8 mouse cellular contexts compared by ENCODE assay signal in genomic region chr8:88200724-88201495, GRCm38 (mm10). TPM values are rescaled to one million over a fixed set of nuclear protein-coding genes. Genes with fewer than 3 reads are reported as not detected.
DNase-seq lines count a peak whose midpoint lies in the region; ATAC-seq and TF ChIP-seq lines count a peak whose summit lies in the region.

No protein-coding gene starts in this region.

- 11% methylated on average over 10 of the region's 10 CpGs for WGBS in embryonic facial prominence, embryonic 14.5 days
- WGBS in intestine, postnatal 0 days, result 15% methylated on average over 10 of the region's 10 CpGs
- 27% methylated on average over 10 of the region's 10 CpGs for WGBS in neural tube, embryonic 13.5 days

- H3K4me1 ChIP-seq in embryonic facial prominence, embryonic 14.5 days (ENCODE audit: control insufficient read depth, insufficient read depth, low read length), result peaks cover 20% of the 10 kb centered on the region
- 0 out of 2 replicates have a peak, but pooled peaks cover 8% of the 10 kb centered on the region for H3K4me1 ChIP-seq in intestine, postnatal 0 days (replicated peaks; ENCODE audit: control insufficient read depth, insufficient read depth, low read length)
- peaks cover 60% of the 10 kb centered on the region for H3K4me1 ChIP-seq in neural tube, embryonic 13.5 days (replicated peaks)

- H3K27ac ChIP-seq in gastrocnemius, adult 2 months, result peak overlapping the region; percentile 99; the same call in 1 of the 2 replicates
- no peak overlapping the region for H3K27ac ChIP-seq in embryonic facial prominence, embryonic 14.5 days (replicated peaks; ENCODE audit: low read depth, low read length)
- no peak overlapping the region for H3K27ac ChIP-seq in intestine, postnatal 0 days (ENCODE audit: low read depth, low read length)
- no peak overlapping the region for H3K27ac ChIP-seq in neural tube, embryonic 13.5 days (replicated peaks)

- no peaks in the 10 kb centered on the region for H3K27me3 ChIP-seq in C2C12 (ENCODE audit: control insufficient read depth, insufficient read depth, insufficient read length)
- no peaks in the 10 kb centered on the region for H3K27me3 ChIP-seq in embryonic facial prominence, embryonic 14.5 days (replicated peaks; ENCODE audit: control insufficient read depth, insufficient read depth, low read length)
- no peaks in the 10 kb centered on the region for H3K27me3 ChIP-seq in intestine, postnatal 0 days (replicated peaks; ENCODE audit: control insufficient read depth, insufficient read depth, low read length)
- no peaks in the 10 kb centered on the region for H3K27me3 ChIP-seq in neural tube, embryonic 13.5 days

- H3ac ChIP-seq in C2C12 (ENCODE audit: control insufficient read depth, insufficient read length, low read depth), result peak overlapping the region; percentile 20

- H3K9me3 ChIP-seq in embryonic facial prominence, embryonic 14.5 days (ENCODE audit: control insufficient read depth, low read length), result no peaks in the 10 kb centered on the region
- H3K9me3 ChIP-seq in intestine, postnatal 0 days (ENCODE audit: control insufficient read depth), result no peaks in the 10 kb centered on the region
- no peaks in the 10 kb centered on the region for H3K9me3 ChIP-seq in neural tube, embryonic 13.5 days

- peak overlapping the region; percentile 85 for H3K9ac ChIP-seq in embryonic facial prominence, embryonic 14.5 days (ENCODE audit: low read depth, low read length)
- H3K9ac ChIP-seq in intestine, postnatal 0 days (ENCODE audit: low read depth, low read length), result peak overlapping the region; percentile 86; the same call in 1 of the 2 replicates
- peak overlapping the region; percentile 91 for H3K9ac ChIP-seq in neural tube, embryonic 13.5 days

- peak overlapping the region; percentile 91 for H3K4me3 ChIP-seq in gastrocnemius, adult 2 months
- peak overlapping the region; percentile 57 for H3K4me3 ChIP-seq in C2C12 (ENCODE audit: insufficient read depth, poor library complexity, severe bottlenecking)
- H3K4me3 ChIP-seq in embryonic facial prominence, embryonic 14.5 days (ENCODE audit: low read depth, low read length), result peak overlapping the region; percentile 67
- H3K4me3 ChIP-seq in intestine, postnatal 0 days (ENCODE audit: low read depth, low read length), result peak overlapping the region; percentile 86
- peak overlapping the region; percentile 91 for H3K4me3 ChIP-seq in neural tube, embryonic 13.5 days

- H3K4me2 ChIP-seq in embryonic facial prominence, embryonic 14.5 days (ENCODE audit: low read depth, low read length), result peak overlapping the region; percentile 95
- peak overlapping the region; percentile 93 for H3K4me2 ChIP-seq in intestine, postnatal 0 days (replicated peaks; ENCODE audit: low read depth)
- H3K4me2 ChIP-seq in neural tube, embryonic 13.5 days, result peak overlapping the region; percentile 89

- H3K79me3 ChIP-seq in C2C12 (ENCODE audit: low read depth), result peaks cover 42% of the 10 kb centered on the region

- peaks cover 4% of the 10 kb centered on the region for H3K36me3 ChIP-seq in C2C12 (ENCODE audit: control insufficient read depth, insufficient read depth)
- H3K36me3 ChIP-seq in embryonic facial prominence, embryonic 14.5 days (ENCODE audit: control insufficient read depth, insufficient read depth, low read length), result peaks cover 6% of the 10 kb centered on the region; the same call in 1 of the 2 replicates
- 0 out of 2 replicates have a peak, but pooled peaks cover 5% of the 10 kb centered on the region for H3K36me3 ChIP-seq in intestine, postnatal 0 days (ENCODE audit: control insufficient read depth, insufficient read depth)
- no peaks in the 10 kb centered on the region for H3K36me3 ChIP-seq in neural tube, embryonic 13.5 days

- no peak for TF ChIP-seq CTCF in gastrocnemius, adult 2 months (IDR thresholded peaks at IDR 0.05)
- TF ChIP-seq CTCF in C2C12 (IDR thresholded peaks at IDR 0.05; ENCODE audit: control insufficient read depth, insufficient read depth, insufficient read length), result no peak
- TF ChIP-seq CTCF in intestine, postnatal 0 days (IDR thresholded peaks at IDR 0.05; ENCODE audit: low read depth), result no peak

- ATAC-seq in embryonic facial prominence, embryonic 14.5 days (ENCODE audit: low read depth), result no peak
- no peak for ATAC-seq in intestine, postnatal 0 days
- no peak for ATAC-seq in neural tube, embryonic 13.5 days (ENCODE audit: low read depth)

- DNase-seq in gastrocnemius, adult 2 months, result no peak
- no peak for DNase-seq in gastrocnemius, adult 8-10 months (ENCODE audit: low spot score in 2 of 2)
- no peak for DNase-seq in embryonic facial prominence, embryonic 14.5 days (ENCODE audit: low spot score)
- DNase-seq in frontal cortex, postnatal 10 days (ENCODE audit: low spot score in 2 of 2), result no peak
- DNase-seq in spleen, postnatal 14 days (ENCODE audit: low spot score in 2 of 2), result no peak

- H3K79me2 ChIP-seq in C2C12 (ENCODE audit: control insufficient read depth, insufficient read depth), result peaks cover 63% of the 10 kb centered on the region

- intact Hi-C loops in gastrocnemius, adult 2 months (cut with DNase I), result loop anchor here (5.0 kb wide), 1 partner anchor 41 kb away; no protein-coding TSS in a partner anchor

TF ChIP-seq in C2C12, 6 proteins besides CTCF, POLR2A, EP300 and RAD21:
- TF ChIP-seq MAX (IDR thresholded peaks at IDR 0.05) (no peak), MYOG (IDR thresholded peaks at IDR 0.05; ENCODE audit: control insufficient read depth, extremely low read depth, insufficient read length) (no peak), USF1 (IDR thresholded peaks at IDR 0.05; ENCODE audit: low read depth) (no peak), FOSL1 (IDR thresholded peaks at IDR 0.05; ENCODE audit: insufficient read depth, low read length, poor library complexity, severe bottlenecking) (no peak)
TF ChIP-seq in C2C12: peak in this region for 0.

RNA-seq across cellular contexts. Expression of gene Tent4b, which starts 1.9 kb away (rescaled TPM):
- total RNA-seq in gastrocnemius, adult 2 months (2021), result 10 to 100 TPM; 16.3 to 18.4 TPM
- total RNA-seq in gastrocnemius, adult 8-10 months (2022), result 10 to 100 TPM; 12.1 to 16.0 (median 13.5) TPM
- 8.4 TPM for polyA plus RNA-seq in C2C12 (2012; fragmentation: generic; extraction: Trizol)
- polyA plus RNA-seq in embryonic facial prominence, embryonic 14.5 days (2014; fragmentation: Nextera tagmentation; extraction: Ambion mirVana), result 10.0 and 12.0 TPM in 2 replicates
- polyA plus RNA-seq in intestine, postnatal 0 days (2015; fragmentation: Nextera tagmentation; extraction: Ambion mirVana), result 5.9 and 6.1 TPM in 2 replicates
- 10.0 and 11.2 TPM in 2 replicates for polyA plus RNA-seq in neural tube, embryonic 13.5 days (2015; fragmentation: Nextera tagmentation; extraction: Ambion mirVana)
